Mouse (Mus musculus): ENCODE results near the gene Babam1.

DNA sequence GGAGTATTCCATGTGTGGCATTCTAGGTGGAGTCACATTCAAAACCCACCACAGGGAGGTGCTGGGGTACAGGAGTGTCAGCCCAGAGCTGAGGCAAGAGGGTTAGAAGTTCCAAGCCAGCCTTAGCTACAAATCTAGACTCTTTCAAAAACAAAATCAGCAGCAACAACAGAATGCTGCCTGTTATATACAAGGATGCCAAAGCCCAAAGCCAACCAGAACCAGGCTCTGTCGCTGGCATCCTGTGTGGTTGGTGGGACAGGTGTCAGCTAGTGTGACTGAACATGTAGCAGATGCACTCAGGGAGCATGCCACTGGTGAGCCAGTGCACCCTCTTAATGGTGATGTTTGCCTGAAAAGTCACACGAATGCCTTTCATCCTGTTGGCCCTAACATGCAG is 4.2 kb downstream of the Babam1 start:
- TF ChIP-seq CTCF (IDR thresholded peaks at IDR 0.05), result no peak
- no peak for TF ChIP-seq POLR2A (IDR thresholded peaks at IDR 0.05; ENCODE audit: insufficient read depth, low read depth, low read length)

Data from heart, adult 2 months (tissue).